Mouse (Mus musculus) embryonic facial prominence, embryonic 10.5 days (tissue): ENCODE measurements around the gene Crybb2. TPM values are rescaled to one million over a fixed set of nuclear protein-coding genes. Genes with fewer than 3 reads are reported as not detected.

Source experiments
- DNase-seq: peaks from one replicate; pipeline ENCODE4 v3.0.0-alpha.2; 2017; ENCODE audit warnings: low spot score
- H3K27ac ChIP-seq: fragments of 300-500 bp; sonication (generic); replicated peaks from 2 replicates; pipeline ENCODE4 v1.5.1; 2016; ENCODE audit warnings: mild to moderate bottlenecking
- H3K27me3 ChIP-seq: fragments of 300-500 bp; sonication (generic); replicated peaks from 2 replicates; pipeline ENCODE4 v1.6.1; 2016; ENCODE audit warnings: low read depth, mild to moderate bottlenecking; ENCODE audit not compliant: poor library complexity, severe bottlenecking
- H3K36me3 ChIP-seq: fragments of 300-500 bp; sonication (generic); replicated peaks from 2 replicates; pipeline ENCODE4 v1.6.1; 2016; ENCODE audit warnings: mild to moderate bottlenecking, moderate library complexity
- H3K4me1 ChIP-seq: fragments of 300-500 bp; sonication (generic); 2 replicates; pipeline ENCODE4 v1.6.1; 2016
- H3K4me3 ChIP-seq: fragments of 300-500 bp; sonication (generic); 2 replicates; pipeline ENCODE4 v1.5.1; 2016; ENCODE audit warnings: mild to moderate bottlenecking, moderate library complexity
- H3K9me3 ChIP-seq: fragments of 300-500 bp; sonication (generic); 2 replicates; pipeline ENCODE4 v1.6.1; 2016; ENCODE audit warnings: mild to moderate bottlenecking
- WGBS: fragments of 180-500 bp; shearing (Covaris S2); methylation state at CpG from one replicate; pipeline ENCODE4 v1.1.7; 2016; 5-methylcytosine and 5-hydroxymethylcytosine counted together
- polyA plus RNA-seq: library from polyadenylated mRNA; unstranded; fragments of >200 nt; fragmentation: Nextera tagmentation; extraction: Ambion mirVana; gene quantifications from 2 replicates; pipeline ENCODE4 v1.2.1, GENCODE M21; 2016

The Crybb2 gene
- polyA plus RNA-seq, 1 experiment from 2014 or later: not detected

- Histone ChIP-seq H3K4me1 (peaks cover 37% of the 10 kb centered on the region), H3K27ac (no peak overlapping the region), H3K36me3 (no peaks in the 10 kb centered on the region), H3K4me3 (no peak overlapping the region), H3K27me3 (no peaks in the 10 kb centered on the region), H3K9me3 (no peaks in the 10 kb centered on the region)
- 86% methylated on average over 4 of the region's 4 CpGs for WGBS
- DNase-seq: no peak
These were observed 35.6 kb upstream of the Crybb2 start for GRCm38 (mm10) chr5:113105481-113105880.

- H3K4me1 ChIP-seq: peaks cover 35% of the 10 kb centered on the region
- no peaks in the 10 kb centered on the region for H3K36me3 ChIP-seq
- H3K9me3 ChIP-seq: no peaks in the 10 kb centered on the region
- no peaks in the 10 kb centered on the region for H3K27me3 ChIP-seq
- 86% methylated on average over 9 of the region's 9 CpGs for WGBS
- H3K4me3 ChIP-seq: no peak overlapping the region
- DNase-seq: no peak
- H3K27ac ChIP-seq: no peak overlapping the region
These were observed 35.1 kb upstream of the Crybb2 start for GRCm38 (mm10) chr5:113105035-113105434.

- Histone ChIP-seq H3K4me3 (no peak overlapping the region), H3K27me3 (no peaks in the 10 kb centered on the region), H3K36me3 (0 out of 2 replicates have a peak, but pooled peaks cover 1% of the 10 kb centered on the region), H3K27ac (peak overlapping the region; percentile 26; the same call in 1 of the 2 replicates), H3K4me1 (peaks cover 27% of the 10 kb centered on the region), H3K9me3 (no peaks in the 10 kb centered on the region)
- 65% methylated on average over 7 of the region's 7 CpGs for WGBS
- DNase-seq: no peak
These were observed 32.5 kb upstream of the Crybb2 start for GRCm38 (mm10) chr5:113102455-113102854.

GRCm38 (mm10) chr5:113101457-113101856 lies 31.5 kb upstream of the Crybb2 start:
- peaks cover 18% of the 10 kb centered on the region for H3K4me1 ChIP-seq
- no peak for DNase-seq
- no peak overlapping the region for H3K4me3 ChIP-seq
- peaks cover 7% of the 10 kb centered on the region; the same call in 1 of the 2 replicates for H3K36me3 ChIP-seq
- WGBS: 85% methylated on average over 10 of the region's 10 CpGs
- H3K27me3 ChIP-seq: no peaks in the 10 kb centered on the region
- no peaks in the 10 kb centered on the region for H3K9me3 ChIP-seq
- no peak overlapping the region for H3K27ac ChIP-seq

- no peaks in the 10 kb centered on the region for H3K27me3 ChIP-seq
- peaks cover 18% of the 10 kb centered on the region for H3K4me1 ChIP-seq
- no peak overlapping the region for H3K27ac ChIP-seq
- DNase-seq: no peak
- peaks cover 7% of the 10 kb centered on the region; the same call in 1 of the 2 replicates for H3K36me3 ChIP-seq
- WGBS: 87% methylated on average over 11 of the region's 11 CpGs
- no peaks in the 10 kb centered on the region for H3K9me3 ChIP-seq
- H3K4me3 ChIP-seq: no peak overlapping the region
These were observed 30.5 kb upstream of the Crybb2 start for GRCm38 (mm10) chr5:113100422-113100821.

- WGBS: 29% methylated on average over 1 of the region's 1 CpGs
- peak; percentile 91 for DNase-seq
These were observed 29.6 kb upstream of the Crybb2 start for GRCm38 (mm10) chr5:113099546-113099945.

GRCm38 (mm10) chr5:113097551-113097950 lies 27.6 kb upstream of the Crybb2 start:
- Histone ChIP-seq H3K27ac (no peak overlapping the region), H3K27me3 (no peaks in the 10 kb centered on the region), H3K36me3 (peaks cover 7% of the 10 kb centered on the region; the same call in 1 of the 2 replicates), H3K4me3 (no peak overlapping the region), H3K9me3 (no peaks in the 10 kb centered on the region), H3K4me1 (peaks cover 12% of the 10 kb centered on the region)
- WGBS: 92% methylated on average over 17 of the region's 17 CpGs
- DNase-seq: no peak

More at GRCm38 (mm10) chr5:113099546-113099945, 29.6 kb upstream of the Crybb2 start:
- H3K4me3 ChIP-seq: no peak overlapping the region
- H3K27ac ChIP-seq: no peak overlapping the region
- peaks cover 18% of the 10 kb centered on the region for H3K4me1 ChIP-seq
- no peaks in the 10 kb centered on the region for H3K9me3 ChIP-seq
- peaks cover 7% of the 10 kb centered on the region; the same call in 1 of the 2 replicates for H3K36me3 ChIP-seq
- H3K27me3 ChIP-seq: no peaks in the 10 kb centered on the region

- Histone ChIP-seq H3K27me3 (no peaks in the 10 kb centered on the region), H3K36me3 (peaks cover 18% of the 10 kb centered on the region), H3K9me3 (no peaks in the 10 kb centered on the region), H3K4me3 (no peak overlapping the region), H3K27ac (no peak overlapping the region), H3K4me1 (0 out of 2 replicates have a peak, but pooled peaks cover 7% of the 10 kb centered on the region)
- DNase-seq: no peak
- 93% methylated on average over 18 of the region's 18 CpGs for WGBS
These were observed 25.5 kb upstream of the Crybb2 start for GRCm38 (mm10) chr5:113095456-113095855.

GRCm38 (mm10) chr5:113092406-113092805 lies 22.5 kb upstream of the Crybb2 start:
- Histone ChIP-seq H3K4me3 (no peak overlapping the region), H3K27me3 (no peaks in the 10 kb centered on the region), H3K27ac (no peak overlapping the region), H3K4me1 (0 out of 2 replicates have a peak, but pooled peaks cover 7% of the 10 kb centered on the region), H3K9me3 (no peaks in the 10 kb centered on the region), H3K36me3 (peaks cover 24% of the 10 kb centered on the region)
- WGBS: 74% methylated on average over 7 of the region's 7 CpGs
- no peak for DNase-seq

- no peak overlapping the region for H3K4me3 ChIP-seq
- no peak overlapping the region for H3K27ac ChIP-seq
- H3K36me3 ChIP-seq: peaks cover 18% of the 10 kb centered on the region
- 60% methylated on average over 5 of the region's 5 CpGs for WGBS
- peak; percentile 64 for DNase-seq
- no peaks in the 10 kb centered on the region for H3K9me3 ChIP-seq
- H3K4me1 ChIP-seq: 0 out of 2 replicates have a peak, but pooled peaks cover 7% of the 10 kb centered on the region
- H3K27me3 ChIP-seq: no peaks in the 10 kb centered on the region
These were observed 21.2 kb upstream of the Crybb2 start for GRCm38 (mm10) chr5:113091162-113091561.

- Histone ChIP-seq H3K27me3 (no peaks in the 10 kb centered on the region), H3K4me3 (no peak overlapping the region), H3K4me1 (0 out of 2 replicates have a peak, but pooled peaks cover 7% of the 10 kb centered on the region), H3K27ac (no peak overlapping the region), H3K36me3 (peaks cover 18% of the 10 kb centered on the region), H3K9me3 (no peaks in the 10 kb centered on the region)
- 92% methylated on average over 11 of the region's 11 CpGs for WGBS
- no peak for DNase-seq
These were observed 20.8 kb upstream of the Crybb2 start for GRCm38 (mm10) chr5:113090750-113091149.

- Histone ChIP-seq H3K4me3 (no peak overlapping the region), H3K36me3 (peaks cover 18% of the 10 kb centered on the region), H3K27me3 (no peaks in the 10 kb centered on the region), H3K4me1 (0 out of 2 replicates have a peak, but pooled peaks cover 7% of the 10 kb centered on the region), H3K9me3 (no peaks in the 10 kb centered on the region), H3K27ac (no peak overlapping the region)
- DNase-seq: no peak
- WGBS: 91% methylated on average over 24 of the region's 24 CpGs
These were observed 20.3 kb upstream of the Crybb2 start for GRCm38 (mm10) chr5:113090077-113090690.

- Histone ChIP-seq H3K36me3 (peaks cover 18% of the 10 kb centered on the region), H3K9me3 (no peaks in the 10 kb centered on the region), H3K4me1 (peaks cover 9% of the 10 kb centered on the region; the same call in 1 of the 2 replicates), H3K27me3 (no peaks in the 10 kb centered on the region), H3K4me3 (no peak overlapping the region), H3K27ac (no peak overlapping the region)
- WGBS: 78% methylated on average over 2 of the region's 2 CpGs
- no peak for DNase-seq
These were observed 17.5 kb upstream of the Crybb2 start for GRCm38 (mm10) chr5:113087465-113087864.
